Mouse (Mus musculus): ENCODE measurements around the gene Lst1. TPM values are rescaled to one million over a fixed set of nuclear protein-coding genes. Genes with fewer than 3 reads are reported as not detected.
"Not testable (repeated sequence)": the region's sequence is repeated elsewhere in the genome, so short reads cannot be mapped to it uniquely, and the experiment has no call there.

Lst1 gene
- total RNA-seq (2021) = 1 to 10 TPM; 7.1 to 7.7 TPM

DNA sequence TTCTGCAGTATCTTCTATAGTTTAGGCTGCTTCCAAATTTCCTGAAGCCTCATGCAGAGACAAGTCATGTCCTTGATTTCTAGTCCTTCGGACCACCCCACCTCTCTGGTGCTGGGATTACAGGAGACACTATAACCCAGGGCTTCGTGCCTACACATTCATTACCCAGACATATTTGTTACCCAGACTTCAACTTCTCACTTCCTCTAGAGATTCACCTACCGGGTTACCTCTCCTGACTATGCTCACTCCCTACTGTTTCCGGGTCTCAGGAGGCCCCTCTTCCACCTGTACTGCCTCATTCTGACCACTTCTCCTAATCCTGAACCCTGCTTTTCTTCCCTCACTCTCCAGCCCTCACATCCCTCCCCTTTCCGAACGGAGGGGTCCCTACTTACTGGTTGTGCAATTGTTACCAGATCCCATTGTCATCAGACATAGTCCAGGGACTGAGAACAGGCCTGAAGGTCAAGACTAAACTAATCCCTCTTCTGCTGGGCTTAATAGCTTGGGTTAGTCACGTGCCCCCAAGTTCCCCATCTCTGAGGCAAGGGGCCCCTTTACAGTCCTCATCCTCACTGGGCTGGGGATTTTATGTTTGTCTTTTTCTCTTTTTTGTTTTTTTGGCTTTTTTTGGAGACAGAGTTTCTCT lies at the start of gene Lst1:
Gene Lst1 (minus strand): TSS at position 481 of the 652 bp plus-strand sequence.
- DNase-seq = no peak

- no peak for DNase-seq
Observed at GRCm38 (mm10) chr17:35237504-35237903, 49.3 kb upstream of the Lst1 start.

DNA sequence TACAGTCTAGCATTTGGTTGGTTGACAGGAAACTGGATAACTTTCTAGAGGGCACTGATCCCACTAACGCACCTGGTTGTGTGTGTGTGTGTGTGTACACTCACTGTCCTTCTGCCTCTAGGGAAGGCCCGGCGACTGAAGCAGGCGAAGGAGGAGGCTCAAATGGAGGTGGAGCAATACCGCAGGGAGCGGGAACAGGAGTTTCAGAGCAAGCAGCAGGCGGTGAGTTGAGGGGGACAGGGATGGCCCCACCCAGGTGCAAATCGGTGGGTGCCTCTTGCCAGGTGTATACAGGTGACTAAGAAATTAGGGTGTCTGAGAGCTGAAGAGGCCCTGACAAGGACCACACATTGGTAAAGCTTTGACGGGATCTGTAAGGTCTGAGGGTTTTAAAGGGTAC lies 48.8 kb upstream of the Lst1 start:
- DNase-seq = no peak

GRCm38 (mm10) chr17:35236390-35236746 lies 48.1 kb upstream of the Lst1 start:
- DNase-seq = peak; percentile 99 to 100

DNA sequence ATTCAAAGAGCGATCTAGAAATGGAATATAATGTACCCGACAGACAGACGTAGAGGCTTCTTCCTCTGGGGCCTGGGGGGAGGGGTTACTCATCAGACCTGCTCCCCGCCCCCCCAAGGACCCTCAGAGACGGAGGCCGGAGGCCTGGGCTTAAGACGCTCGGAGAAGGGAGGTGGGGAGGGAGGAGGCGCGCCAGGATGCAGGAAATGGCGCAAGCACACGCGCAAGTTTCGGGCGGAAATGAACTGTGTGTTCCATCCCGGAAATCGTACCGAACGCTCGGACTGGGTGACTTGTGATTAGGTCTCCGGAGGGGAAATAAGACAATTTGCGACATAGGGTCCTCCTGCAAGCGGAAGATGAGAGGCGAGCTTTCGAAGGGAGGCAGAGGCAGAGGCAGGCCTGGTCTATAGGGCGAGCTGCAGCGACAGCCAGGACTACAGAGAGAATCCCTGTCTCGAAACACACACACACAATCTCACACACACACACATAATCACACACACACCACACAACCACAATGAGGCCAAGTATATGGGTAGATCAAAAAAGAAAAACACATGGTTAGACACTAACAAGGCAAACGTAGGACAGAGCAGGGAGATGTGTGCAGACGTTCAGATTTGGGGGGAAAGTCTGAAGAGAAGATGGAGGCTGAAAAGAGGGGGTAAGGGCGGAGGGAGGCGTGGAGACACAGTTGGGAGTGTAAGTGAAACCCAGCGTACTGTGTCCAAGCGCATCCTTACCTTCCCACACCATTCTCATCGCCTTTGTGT lies 47.6 kb upstream of the Lst1 start, which contains the start of gene Nfkbil1:
Gene Nfkbil1 (minus strand): TSS at position 179 of the 776 bp plus-strand sequence.
- peak; percentile 89 to 92 for DNase-seq

DNA sequence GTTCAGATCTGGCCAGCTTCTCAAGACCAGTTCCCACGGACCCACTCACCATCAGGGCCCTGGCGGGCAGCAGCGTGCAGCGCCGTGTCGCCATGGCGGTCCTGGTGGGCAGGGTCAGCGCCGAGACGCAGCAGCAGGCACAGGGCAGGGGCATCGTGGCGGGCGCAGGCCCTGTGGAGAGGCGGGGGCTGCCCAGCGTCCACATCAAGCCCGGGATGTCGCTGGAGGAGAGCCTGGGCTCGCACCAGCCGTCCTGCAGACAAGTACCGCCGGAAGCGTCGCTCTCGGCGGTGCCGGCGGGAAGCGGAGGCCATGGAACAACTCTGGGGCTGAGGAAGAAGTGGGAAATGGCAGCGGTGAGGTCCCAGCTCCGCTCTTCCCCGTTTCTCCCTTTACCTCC lies 46.7 kb upstream of the Lst1 start:
- DNase-seq = no peak

- DNase-seq = not testable (repeated sequence)
Observed at GRCm38 (mm10) chr17:35234090-35234489, 45.9 kb upstream of the Lst1 start.

DNA sequence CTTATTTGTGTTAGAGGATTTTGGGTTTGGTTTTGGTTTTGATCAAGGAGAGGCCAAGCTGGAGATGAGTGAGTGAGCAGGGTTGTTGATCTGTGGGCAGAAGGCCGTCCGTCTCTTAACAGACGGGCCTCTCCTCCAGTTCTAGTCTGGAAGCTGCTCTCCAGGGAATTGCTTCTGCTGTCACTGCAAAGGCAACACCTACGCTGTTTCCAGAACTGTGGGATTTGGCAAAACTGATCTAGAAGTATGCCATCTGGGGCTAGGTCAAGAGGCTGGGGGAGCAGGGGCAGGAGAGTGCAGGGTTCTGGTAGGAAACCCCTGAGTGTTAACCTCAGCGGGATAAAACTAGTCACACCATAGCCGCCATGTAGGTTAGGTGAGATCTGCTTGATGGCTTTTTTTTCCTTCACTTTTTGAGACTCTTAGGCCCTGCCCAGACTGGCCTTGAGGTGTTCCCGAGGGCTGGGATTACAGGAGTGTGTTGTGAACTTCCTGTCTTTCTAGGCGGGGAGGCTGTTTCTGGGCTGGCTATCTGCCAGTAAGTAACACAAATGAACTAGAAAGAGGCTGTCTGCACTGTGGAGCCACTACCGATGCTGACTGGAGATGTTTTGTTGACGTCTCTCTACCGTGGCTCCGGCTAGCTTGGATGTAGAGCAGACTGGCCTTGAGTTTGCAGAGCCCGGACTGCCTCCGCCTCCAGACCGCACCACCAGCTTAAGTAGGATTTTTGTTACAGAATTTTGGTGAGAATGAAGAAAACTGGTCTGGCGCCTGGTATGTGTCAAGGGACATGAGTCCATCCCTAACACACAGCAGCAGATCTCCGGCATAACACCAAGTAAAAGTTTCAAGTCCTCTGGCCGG lies 45.1 kb upstream of the Lst1 start, which contains the start of gene Atp6v1g2:
Gene Atp6v1g2 (plus strand): TSS at position 547 of the 867 bp plus-strand sequence.
- DNase-seq = no peak

GRCm38 (mm10) chr17:35232659-35233058 lies 44.4 kb upstream of the Lst1 start:
- no peak for DNase-seq

DNA sequence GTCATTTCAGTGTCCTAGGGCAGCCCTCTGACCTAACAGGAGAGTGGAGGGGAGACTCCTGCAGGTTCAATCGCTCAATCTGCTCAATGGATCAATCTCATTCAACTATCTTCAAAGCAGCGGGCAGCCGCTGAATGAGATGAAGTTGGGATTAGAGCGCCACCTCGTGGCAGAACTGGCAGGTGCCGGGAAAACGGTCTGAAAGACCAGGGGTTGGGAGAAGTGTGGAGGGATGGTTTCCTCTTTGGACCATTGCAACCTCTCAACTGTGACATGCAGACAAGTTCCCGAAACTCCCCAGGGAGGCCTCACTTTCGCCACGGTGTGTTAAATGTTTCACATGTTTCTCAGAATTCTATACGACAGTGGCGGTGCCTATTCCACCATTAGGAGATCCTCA lies 43.8 kb upstream of the Lst1 start:
- peak; percentile 85 to 87 for DNase-seq

DNA sequence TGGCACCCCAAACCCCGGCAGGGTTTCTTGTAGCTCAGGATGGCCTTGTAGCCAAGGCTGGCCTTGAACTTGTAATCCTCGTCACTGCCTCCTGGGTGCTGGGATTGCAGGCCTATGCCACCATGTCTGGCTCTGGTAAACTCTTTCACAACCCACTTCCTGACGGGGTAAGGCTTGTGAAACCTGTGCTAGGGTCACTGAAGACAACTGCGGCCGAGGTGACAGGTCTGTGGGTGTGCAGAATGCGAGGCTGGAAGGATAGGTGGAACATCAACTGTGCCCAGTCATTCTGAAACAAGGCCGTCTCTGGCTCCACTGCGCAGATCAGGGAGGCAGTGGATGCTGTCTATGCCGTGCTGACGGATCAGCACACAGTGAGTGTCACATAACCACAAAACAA lies 42.8 kb upstream of the Lst1 start:
- no peak for DNase-seq

DNA sequence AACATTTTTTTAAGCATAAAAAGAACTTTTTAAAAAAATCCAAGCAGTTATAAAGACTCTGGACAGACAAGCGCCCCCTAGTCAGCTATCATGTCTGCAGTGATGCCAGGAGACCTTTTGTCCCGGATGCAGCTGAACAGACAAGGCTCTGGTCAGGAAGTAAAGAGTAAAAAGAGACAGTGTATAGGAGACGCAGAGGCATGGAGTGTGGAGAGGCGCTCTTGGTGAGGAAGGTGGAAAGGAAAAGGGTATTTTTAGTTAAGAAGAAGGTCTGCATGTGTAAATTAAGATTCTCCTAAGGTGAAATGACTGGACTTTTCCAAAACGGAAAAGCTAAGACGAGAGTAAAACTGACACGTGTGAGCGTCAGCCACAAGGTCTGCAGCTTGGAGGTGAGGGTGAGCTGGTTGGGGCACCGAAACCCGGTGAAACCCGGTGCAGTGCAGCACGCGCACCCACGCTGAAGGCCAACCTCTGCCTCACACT lies 38.4 kb upstream of the Lst1 start:
- no peak for DNase-seq

DNA sequence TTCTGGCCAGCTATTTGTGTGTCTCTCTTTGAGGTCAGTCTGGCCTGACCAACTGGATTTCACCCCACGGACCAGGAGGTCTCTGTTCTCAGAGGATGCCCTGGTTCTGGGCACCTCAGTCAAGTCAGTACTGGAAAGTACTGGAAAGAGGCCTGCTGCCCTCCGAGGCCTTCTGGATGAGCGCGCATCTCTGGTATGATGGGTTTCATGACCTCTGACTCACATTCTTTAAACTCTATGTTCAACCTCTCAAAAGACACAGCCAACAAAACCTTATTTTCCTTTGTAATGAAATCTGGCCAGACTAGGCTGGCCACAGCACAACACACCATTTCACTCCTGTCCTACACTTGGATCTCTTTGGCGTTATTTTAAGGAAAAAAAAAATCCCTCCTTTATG lies 37.2 kb upstream of the Lst1 start:
- no peak for DNase-seq

GRCm38 (mm10) chr17:35224641-35225040 lies 36.4 kb upstream of the Lst1 start:
- no peak for DNase-seq

GRCm38 (mm10) chr17:35222299-35222698 lies 34.1 kb upstream of the Lst1 start:
- DNase-seq = no peak

DNA sequence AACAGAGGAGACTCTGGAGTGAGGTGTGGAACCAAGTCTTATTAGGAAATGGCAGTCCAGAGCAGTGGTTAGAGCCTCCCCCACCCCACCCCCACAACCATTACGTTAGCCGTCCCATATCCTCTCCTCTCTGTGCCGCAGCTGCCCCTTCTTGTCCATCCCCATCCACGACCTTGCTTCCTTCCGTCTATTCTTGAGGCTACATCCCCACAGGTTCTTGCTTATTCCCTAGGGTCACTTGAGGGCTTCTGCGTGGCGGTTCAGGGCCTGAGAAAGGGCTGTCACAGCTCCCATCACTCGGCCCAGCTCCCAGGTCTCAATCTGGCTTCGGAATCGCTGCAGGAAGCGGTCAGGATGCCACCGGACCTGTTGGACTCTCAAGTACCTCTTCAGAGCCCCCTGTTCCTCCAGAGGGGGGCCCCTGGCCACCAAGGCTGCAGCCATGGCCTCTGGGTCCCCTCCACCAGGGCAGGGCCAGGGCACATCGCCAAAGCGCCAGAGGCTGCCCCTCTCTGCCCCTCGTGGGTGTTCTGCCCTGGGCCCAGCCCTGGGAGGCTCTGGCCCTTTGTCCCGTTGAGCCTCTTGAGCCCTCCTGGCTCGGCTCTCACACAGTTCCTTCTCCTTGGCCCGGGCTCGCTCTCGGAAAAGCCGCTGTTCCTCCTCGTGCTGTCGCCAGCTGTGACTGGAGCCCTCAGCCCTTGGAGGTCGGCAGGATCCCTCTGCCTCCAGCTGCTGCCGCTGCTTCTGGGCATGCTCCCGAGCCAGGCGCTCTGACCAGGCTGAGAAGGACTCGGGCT lies 32.1 kb upstream of the Lst1 start, which contains the start of gene Gm16181:
Gene Gm16181 (plus strand): TSS at position 679 of the 797 bp plus-strand sequence.
- no peak for DNase-seq

DNA sequence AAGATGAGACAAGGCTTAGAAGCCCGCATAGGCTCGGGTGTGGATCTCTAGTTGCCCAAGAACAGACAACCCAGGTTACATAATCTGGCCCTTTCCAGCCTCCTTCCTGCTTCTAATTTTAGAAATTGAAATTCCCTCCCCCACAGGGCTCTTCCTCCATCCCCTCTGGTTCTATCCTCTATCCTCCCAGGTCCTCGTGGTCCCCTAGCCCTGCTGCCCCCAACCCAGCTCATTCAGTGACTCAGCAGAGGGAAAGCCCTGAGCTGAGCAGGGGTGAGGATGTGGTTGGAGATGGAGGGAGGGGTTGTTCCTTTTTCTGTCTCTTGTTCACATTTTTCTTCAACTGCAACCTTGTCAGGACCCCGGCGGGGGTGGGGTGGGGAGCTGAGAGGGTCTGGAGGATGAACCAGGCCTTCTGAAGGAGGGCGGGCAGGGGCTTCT lies 31.4 kb upstream of the Lst1 start:
- no peak for DNase-seq

DNA sequence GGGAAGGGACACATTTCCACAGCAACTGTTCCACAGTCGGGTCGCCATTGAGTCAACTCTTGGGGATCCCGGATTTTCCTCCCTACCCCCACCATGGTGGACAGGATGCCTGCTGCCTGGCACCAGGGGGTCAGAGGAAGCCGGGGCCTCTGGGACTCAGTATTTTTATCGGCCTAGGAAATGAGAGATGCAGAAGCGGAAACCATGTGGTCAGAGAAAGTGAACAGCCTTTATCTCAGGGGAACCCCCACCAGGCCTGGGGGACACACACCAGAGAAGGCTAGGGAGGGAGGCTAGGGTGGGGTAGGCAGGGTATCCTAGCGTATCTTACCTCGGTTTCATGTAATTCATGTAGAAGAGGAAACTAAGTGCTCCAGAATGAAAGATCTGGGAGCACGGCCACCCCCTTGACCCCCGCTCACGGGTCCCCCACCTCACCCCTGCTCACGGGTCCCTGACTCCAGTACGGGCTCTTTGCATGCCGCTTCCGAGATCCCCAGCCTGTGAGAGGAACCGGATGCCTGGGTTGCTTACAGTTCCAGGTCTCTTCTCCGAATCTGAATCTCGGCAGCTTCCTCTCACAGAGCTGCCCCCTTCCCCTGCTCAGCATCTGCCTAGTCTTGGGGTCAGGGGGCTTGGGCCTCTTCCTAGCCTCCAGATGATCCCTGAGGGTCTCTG lies 30.4 kb upstream of the Lst1 start:
- no peak for DNase-seq

GRCm38 (mm10) chr17:35213071-35213470 lies 24.8 kb upstream of the Lst1 start:
- DNase-seq = no peak

DNA sequence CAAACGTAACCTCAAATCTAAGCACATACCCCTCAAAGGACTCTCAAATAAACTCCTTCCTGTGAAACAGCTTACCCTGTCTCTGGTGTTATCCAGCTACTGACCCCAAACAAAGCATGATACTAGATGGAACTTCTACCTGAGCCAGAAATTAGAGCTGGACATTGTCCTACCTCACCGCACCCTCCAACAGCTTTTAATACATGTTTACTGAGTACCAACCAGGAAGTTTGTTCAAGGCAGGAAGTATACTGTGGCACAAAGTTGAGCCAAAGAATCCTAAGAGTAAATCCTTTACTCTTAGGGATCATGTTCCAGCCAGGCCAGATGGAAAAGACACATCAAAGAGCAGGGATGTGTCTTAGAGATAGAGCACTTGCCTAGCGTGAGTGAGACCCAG lies 22.4 kb upstream of the Lst1 start:
- no peak for DNase-seq
